Mouse (Mus musculus) bone marrow macrophage, adult 2 months (primary cell): Measurements from ENCODE around the gene Arl4c.

ENCODE experiments used
- CTCF ChIP-seq: IDR thresholded peaks from 2 replicates; pipeline ENCODE4 v1.5.1; 2012; ENCODE audit warnings: low read depth, mild to moderate bottlenecking, low read length, moderate library complexity
- POLR2A ChIP-seq: IDR thresholded peaks from 2 replicates; pipeline ENCODE4 v1.6.1; 2012; ENCODE audit warnings: mild to moderate bottlenecking, low read depth, low read length, borderline replicate concordance

DNA sequence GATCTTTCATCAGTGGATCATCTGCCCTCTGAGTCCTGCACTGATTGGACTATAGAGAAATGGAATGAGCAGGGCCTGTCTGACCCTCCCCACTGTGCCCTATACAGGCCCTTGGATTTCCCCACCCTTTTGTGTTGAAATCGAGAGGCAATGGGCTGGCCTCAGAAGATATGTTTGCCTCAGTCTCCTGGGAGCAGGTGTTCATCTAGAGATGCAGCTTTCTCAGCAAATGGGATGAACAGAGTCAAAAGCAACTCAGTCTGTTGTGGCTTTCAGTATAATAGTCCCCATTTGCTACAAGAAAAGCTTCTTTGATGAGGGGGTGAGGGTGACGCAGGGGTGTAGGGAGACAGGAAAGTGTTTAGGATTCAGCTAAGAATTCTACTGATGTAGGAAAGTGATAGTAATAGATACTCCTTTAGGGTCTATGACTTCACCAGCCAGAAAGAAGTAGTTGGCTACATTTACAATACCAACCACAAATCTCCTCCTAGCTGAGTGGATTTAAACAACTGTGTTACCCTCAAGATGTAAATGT lies 60.3 kb downstream of the Arl4c start:
- no peak for TF ChIP-seq POLR2A
- no peak for TF ChIP-seq CTCF
